Mouse (Mus musculus): ENCODE data around the gene Slc2a3. TPM values are rescaled to one million over a fixed set of nuclear protein-coding genes. Genes with fewer than 3 reads are reported as not detected.
A peak's percentile ranks its signal among the peaks of the same experiment; 100 is the strongest.
"Not testable (repeated sequence)": the region's sequence is repeated elsewhere in the genome, so short reads cannot be mapped to it uniquely, and the experiment has no call there.

Gene Slc2a3
- total RNA-seq, 2 experiments from 2014 or later = 2.7 to 4.8 TPM

GRCm38 (mm10) chr6:122810022-122810614 lies 8.7 kb upstream of the Slc2a3 start:
- DNase-seq (ENCODE audit: low spot score in 2 of 2) = no peak

- peak; percentile 41 to 71 for DNase-seq (ENCODE audit: low spot score in 2 of 2)
Observed at GRCm38 (mm10) chr6:122804418-122804817, 3.0 kb upstream of the Slc2a3 start.

GRCm38 (mm10) chr6:122801801-122802514 lies 518 bp upstream of the Slc2a3 start:
- DNase-seq (ENCODE audit: low spot score in 2 of 2) = peak in 1 of 2 experiments; percentile 30

GRCm38 (mm10) chr6:122800640-122801300 lies 670 bp downstream of the Slc2a3 start:
- DNase-seq (ENCODE audit: low spot score in 2 of 2) = no peak

- peak in 1 of 2 experiments; percentile 34 for DNase-seq (ENCODE audit: low spot score in 2 of 2)
Observed at GRCm38 (mm10) chr6:122795254-122795935, 6.0 kb downstream of the Slc2a3 start.

GRCm38 (mm10) chr6:122786275-122786674 lies 15.2 kb downstream of the Slc2a3 start:
- no peak for DNase-seq (ENCODE audit: low spot score in 2 of 2)

- DNase-seq (ENCODE audit: low spot score in 2 of 2) = no peak
Observed at GRCm38 (mm10) chr6:122784866-122785265, 16.6 kb downstream of the Slc2a3 start.

- DNase-seq (ENCODE audit: low spot score in 2 of 2) = no peak
Observed at GRCm38 (mm10) chr6:122782164-122782563, 19.3 kb downstream of the Slc2a3 start.

GRCm38 (mm10) chr6:122781167-122781566 lies 20.3 kb downstream of the Slc2a3 start:
- no peak for DNase-seq (ENCODE audit: low spot score in 2 of 2)

GRCm38 (mm10) chr6:122779916-122780315 lies 21.5 kb downstream of the Slc2a3 start:
- DNase-seq (ENCODE audit: low spot score in 2 of 2) = no peak

- no peak for DNase-seq (ENCODE audit: low spot score in 2 of 2)
Observed at GRCm38 (mm10) chr6:122776040-122776439, 25.4 kb downstream of the Slc2a3 start.

- DNase-seq (ENCODE audit: low spot score in 2 of 2) = no peak
Observed at GRCm38 (mm10) chr6:122774345-122774744, 27.1 kb downstream of the Slc2a3 start.

- no peak for DNase-seq (ENCODE audit: low spot score in 2 of 2)
Observed at GRCm38 (mm10) chr6:122772701-122773100, 28.7 kb downstream of the Slc2a3 start.

GRCm38 (mm10) chr6:122770760-122771315 lies 30.6 kb downstream of the Slc2a3 start:
- no peak for DNase-seq (ENCODE audit: low spot score in 2 of 2)

GRCm38 (mm10) chr6:122769771-122770759 lies 31.4 kb downstream of the Slc2a3 start:
- DNase-seq (ENCODE audit: low spot score in 2 of 2) = no peak

GRCm38 (mm10) chr6:122768256-122768655 lies 33.2 kb downstream of the Slc2a3 start:
- no peak for DNase-seq (ENCODE audit: low spot score in 2 of 2)

GRCm38 (mm10) chr6:122767012-122767411 lies 34.4 kb downstream of the Slc2a3 start:
- DNase-seq (ENCODE audit: low spot score in 2 of 2) = not testable (repeated sequence)

GRCm38 (mm10) chr6:122766145-122766968 lies 35.1 kb downstream of the Slc2a3 start:
- DNase-seq (ENCODE audit: low spot score in 2 of 2) = no peak

- no peak for DNase-seq (ENCODE audit: low spot score in 2 of 2)
Observed at GRCm38 (mm10) chr6:122765298-122765956, 36.0 kb downstream of the Slc2a3 start.
